ENCODE assay signal across 17 mouse cellular contexts in the genomic region with DNA sequence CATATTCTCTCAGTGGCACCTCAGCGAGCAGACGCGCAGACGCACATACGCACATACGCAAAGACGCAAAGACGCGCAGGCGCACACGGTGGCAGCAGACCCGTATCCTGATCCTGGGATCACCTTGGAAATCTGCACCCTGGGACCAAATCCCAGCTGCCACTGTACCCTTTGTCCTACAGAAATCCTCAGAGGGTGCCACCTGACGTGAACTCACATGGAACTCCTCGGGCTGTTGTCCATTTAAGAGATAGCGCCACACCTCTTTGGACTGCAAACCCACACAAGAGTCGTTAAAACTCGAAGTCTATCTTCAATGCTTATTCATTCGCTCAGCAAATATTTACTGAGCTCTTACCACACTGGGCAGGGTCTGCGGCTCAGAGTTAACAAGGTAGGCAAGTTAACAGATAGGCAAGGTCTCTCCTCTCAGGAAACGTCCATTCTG. TPM values are rescaled to one million over a fixed set of nuclear protein-coding genes. Genes with fewer than 3 reads are reported as not detected.
A peak's percentile ranks its signal among the peaks of the same experiment; 100 is the strongest.
DNase-seq lines count a peak whose midpoint lies in the region; ATAC-seq and TF ChIP-seq lines count a peak whose summit lies in the region.
"Had no signal": no experiment of that assay in that cellular context is flagged by ENCODE, and none has a peak within 500 bp of the region (broad histone marks: within the 10 kb centered on the region; RNA-seq: fewer than 3 reads in every experiment).

No protein-coding gene starts in this region.

- H3K27ac ChIP-seq in kidney, adult 2 months (ENCODE audit: insufficient read depth, low read depth, low read length) = peak overlapping the region; percentile 82
- H3K27ac ChIP-seq in intestine, embryonic 16.5 days (ENCODE audit: low read length) = peak overlapping the region; percentile 93
- H3K27ac ChIP-seq in stomach, embryonic 16.5 days (ENCODE audit: low read length) = peak overlapping the region; percentile 89
- H3K27ac ChIP-seq: hindbrain, embryonic 14.5 days; left cerebral cortex, adult 2 months; midbrain, embryonic 10.5 days had no signal

- WGBS in kidney, adult 2 months = 75% methylated on average over 20 of the region's 20 CpGs
- WGBS in lung, adult 2 months = 74% methylated on average over 20 of the region's 20 CpGs
- 64% methylated on average over 20 of the region's 20 CpGs for WGBS in intestine, embryonic 16.5 days
- 69% methylated on average over 20 of the region's 20 CpGs for WGBS in stomach, embryonic 16.5 days

- H3K9ac ChIP-seq in intestine, embryonic 16.5 days (ENCODE audit: low read depth, low read length) = peak overlapping the region; percentile 51
- no peak overlapping the region for H3K9ac ChIP-seq in stomach, embryonic 16.5 days (ENCODE audit: low read length)
- H3K9ac ChIP-seq: embryonic facial prominence, embryonic 15.5 days; hindbrain, embryonic 14.5 days had no signal

- no peaks in the 10 kb centered on the region; the same call in 1 of the 2 replicates for H3K36me3 ChIP-seq in kidney, adult 2 months (ENCODE audit: control insufficient read depth, insufficient read depth, low read length)
- H3K36me3 ChIP-seq in intestine, embryonic 16.5 days (ENCODE audit: control insufficient read depth, insufficient read depth, low read length) = peaks cover 3% of the 10 kb centered on the region; the same call in 1 of the 2 replicates
- H3K36me3 ChIP-seq in stomach, embryonic 16.5 days (ENCODE audit: control insufficient read depth, insufficient read depth, low read length) = no peaks in the 10 kb centered on the region
- H3K36me3 ChIP-seq: embryonic facial prominence, embryonic 15.5 days had no signal

- H3K27me3 ChIP-seq in kidney, adult 2 months (replicated peaks; ENCODE audit: control insufficient read depth, insufficient read depth, low read length) = no peaks in the 10 kb centered on the region
- no peaks in the 10 kb centered on the region for H3K27me3 ChIP-seq in intestine, embryonic 16.5 days (replicated peaks; ENCODE audit: control insufficient read depth, insufficient read depth, low read length)
- no peaks in the 10 kb centered on the region for H3K27me3 ChIP-seq in stomach, embryonic 16.5 days (ENCODE audit: control insufficient read depth, insufficient read depth, low read length)
- H3K27me3 ChIP-seq: embryonic facial prominence, embryonic 15.5 days had no signal

- DNase-seq in kidney, adult 2 months = no peak
- DNase-seq in kidney, adult 11 months = no peak
- DNase-seq in lung, postnatal 25 days (ENCODE audit: low spot score) = peak; percentile 47
- DNase-seq in lung, adult 2 months = no peak
- no peak for DNase-seq in adrenal gland, adult 8-10 months
- DNase-seq in urinary bladder, postnatal 14 days (ENCODE audit: low spot score) = no peak
- DNase-seq: cerebellum, postnatal 36 days; gastrocnemius, postnatal 36 days; right cerebral cortex, postnatal 4 days; thymus, adult 18-20 months had no signal

- peak; percentile 73 for ATAC-seq in intestine, embryonic 16.5 days
- ATAC-seq in stomach, embryonic 16.5 days (ENCODE audit: insufficient read depth, low FRiP score) = peak; percentile 80
- ATAC-seq: forebrain, embryonic 14.5 days had no signal

- peaks cover 26% of the 10 kb centered on the region for H3K4me1 ChIP-seq in kidney, adult 2 months (ENCODE audit: control insufficient read depth, insufficient read depth, low read length)
- peaks cover 28% of the 10 kb centered on the region for H3K4me1 ChIP-seq in lung, adult 2 months (ENCODE audit: control insufficient read depth, insufficient read depth, low read length)
- H3K4me1 ChIP-seq in intestine, embryonic 16.5 days (ENCODE audit: control insufficient read depth, insufficient read depth, low read length) = peaks cover 22% of the 10 kb centered on the region
- H3K4me1 ChIP-seq in stomach, embryonic 16.5 days (ENCODE audit: control insufficient read depth, insufficient read depth, low read length) = no peaks in the 10 kb centered on the region; the same call in 1 of the 2 replicates

- TF ChIP-seq CTCF in kidney, adult 2 months (conservative IDR thresholded peaks at IDR 0.05; ENCODE audit: insufficient read depth, insufficient read length, low read depth, low read length) = no peak
- no peak for TF ChIP-seq CTCF in lung, adult 2 months (IDR thresholded peaks at IDR 0.05; ENCODE audit: insufficient read depth, low read length)

- no peaks in the 10 kb centered on the region for H3K9me3 ChIP-seq in intestine, embryonic 16.5 days (ENCODE audit: control insufficient read depth, low read length)
- no peaks in the 10 kb centered on the region for H3K9me3 ChIP-seq in stomach, embryonic 16.5 days (replicated peaks; ENCODE audit: control insufficient read depth, low read length)
- H3K9me3 ChIP-seq: embryonic facial prominence, embryonic 15.5 days; midbrain, embryonic 10.5 days had no signal

- H3K4me2 ChIP-seq in intestine, embryonic 16.5 days (ENCODE audit: low read depth, low read length) = peak overlapping the region; percentile 22; the same call in 1 of the 2 replicates
- H3K4me2 ChIP-seq in stomach, embryonic 16.5 days (ENCODE audit: low read depth, low read length) = no peak overlapping the region; the same call in 1 of the 2 replicates
- H3K4me2 ChIP-seq: embryonic facial prominence, embryonic 15.5 days; hindbrain, embryonic 14.5 days had no signal

- H3K4me3 ChIP-seq in kidney, adult 2 months (ENCODE audit: insufficient read depth, low read depth, low read length) = no peak overlapping the region
- no peak overlapping the region for H3K4me3 ChIP-seq in lung, adult 2 months (replicated peaks; ENCODE audit: extremely low read depth, low read depth, low read length)
- no peak overlapping the region for H3K4me3 ChIP-seq in intestine, embryonic 16.5 days (ENCODE audit: low read length)
- H3K4me3 ChIP-seq in stomach, embryonic 16.5 days (replicated peaks; ENCODE audit: low read length) = no peak overlapping the region
- H3K4me3 ChIP-seq: embryonic facial prominence, embryonic 15.5 days; left cerebral cortex, adult 2 months; midbrain, embryonic 10.5 days had no signal

- TF ChIP-seq POLR2A in kidney, adult 2 months (IDR thresholded peaks at IDR 0.05; ENCODE audit: low read depth, low read length) = no peak
- TF ChIP-seq POLR2A in lung, adult 2 months (IDR thresholded peaks at IDR 0.05; ENCODE audit: borderline replicate concordance, extremely low read depth, low read depth, low read length) = no peak

RNA-seq across cellular contexts. Expression of gene Lima1, which starts 9.7 kb away (rescaled TPM):
- 29.9 and 32.7 TPM in 2 replicates for polyA plus RNA-seq in kidney, adult 2 months (2012; rRNA removed)
- polyA plus RNA-seq in lung, adult 2 months (2012; rRNA removed) = 23.6 and 29.7 TPM in 2 replicates
- polyA plus RNA-seq in intestine, embryonic 16.5 days (2015; fragmentation: Nextera tagmentation; extraction: Ambion mirVana) = 105 and 112 TPM in 2 replicates
- polyA plus RNA-seq in stomach, embryonic 16.5 days (2015; fragmentation: Nextera tagmentation; extraction: Ambion mirVana) = 89.4 and 95.8 TPM in 2 replicates
- 10 to 100 TPM; 42.8 to 70.7 (median 52.7) TPM for total RNA-seq in adrenal gland, adult 8-10 months (2022)
